Mouse (Mus musculus) heart, embryonic 15.5 days (tissue): Measurements from ENCODE around the gene Spry1. TPM values are rescaled to one million over a fixed set of nuclear protein-coding genes. Genes with fewer than 3 reads are reported as not detected.

Source experiments
- ATAC-seq: fragments of 200-750 bp; cut with Nextera tagmentation; replicated peaks from 2 replicates; pipeline ENCODE4 v1.8.0; 2017; ENCODE audit warnings: low read depth, moderate TSS enrichment; ENCODE audit not compliant: insufficient number of reproducible peaks, insufficient read depth, low FRiP score
- H3K27ac ChIP-seq: fragments of 300-500 bp; sonication (generic); 2 replicates; pipeline ENCODE4 v1.5.1; 2015; ENCODE audit warnings: mild to moderate bottlenecking, inconsistent platforms
- H3K27me3 ChIP-seq: fragments of 300-500 bp; sonication (generic); 2 replicates; pipeline ENCODE4 v1.6.1; 2015; ENCODE audit warnings: inconsistent platforms
- H3K36me3 ChIP-seq: fragments of 300-500 bp; sonication (generic); 2 replicates; pipeline ENCODE4 v1.6.1; 2015; ENCODE audit warnings: mild to moderate bottlenecking, inconsistent platforms
- H3K4me1 ChIP-seq: fragments of 300-500 bp; sonication (generic); replicated peaks from 2 replicates; pipeline ENCODE4 v1.6.1; 2015; ENCODE audit warnings: inconsistent platforms
- H3K4me2 ChIP-seq: fragments of 300-500 bp; sonication (generic); 2 replicates; pipeline ENCODE4 v1.6.1; 2015; ENCODE audit warnings: inconsistent platforms, mild to moderate bottlenecking, moderate library complexity
- H3K4me3 ChIP-seq: fragments of 300-500 bp; sonication (generic); 2 replicates; pipeline ENCODE4 v1.5.1; 2015; ENCODE audit warnings: mild to moderate bottlenecking, inconsistent platforms
- H3K9ac ChIP-seq: fragments of 300-500 bp; sonication (generic); 2 replicates; pipeline ENCODE4 v1.6.1; 2015; ENCODE audit warnings: mild to moderate bottlenecking, inconsistent platforms
- H3K9me3 ChIP-seq: fragments of 300-500 bp; sonication (generic); replicated peaks from 2 replicates; pipeline ENCODE4 v1.6.1; 2016; ENCODE audit warnings: inconsistent platforms
- WGBS: fragments of 180-500 bp; shearing (Covaris S2); methylation state at CpG from one replicate; pipeline ENCODE4 v1.1.7; 2015; ENCODE audit warnings: mixed read lengths; 5-methylcytosine and 5-hydroxymethylcytosine counted together
- polyA plus RNA-seq: library from polyadenylated mRNA; unstranded; fragments of >200 nt; fragmentation: Nextera tagmentation; extraction: Ambion mirVana; gene quantifications from 2 replicates; pipeline ENCODE4 v1.2.1, GENCODE M21; 2015

Spry1 gene
- polyA plus RNA-seq, 1 experiment from 2014 or later: 7.2 TPM

GRCm38 (mm10) chr3:37673513-37674261 is 33.9 kb downstream of the Spry1 start:
- Histone ChIP-seq H3K9me3 (no peaks in the 10 kb centered on the region; the same call in 1 of the 2 replicates), H3K4me3 (no peak overlapping the region), H3K4me2 (no peak overlapping the region), H3K4me1 (peaks cover 17% of the 10 kb centered on the region), H3K36me3 (no peaks in the 10 kb centered on the region), H3K27me3 (0 out of 2 replicates have a peak, but pooled peaks cover 2% of the 10 kb centered on the region), H3K27ac (no peak overlapping the region), H3K9ac (no peak overlapping the region)
- 65% methylated on average over 13 of the region's 13 CpGs for WGBS
- no peak for ATAC-seq

GRCm38 (mm10) chr3:37675056-37675525 is 35.3 kb downstream of the Spry1 start:
- Histone ChIP-seq H3K27me3 (0 out of 2 replicates have a peak, but pooled peaks cover 2% of the 10 kb centered on the region), H3K36me3 (no peaks in the 10 kb centered on the region), H3K27ac (no peak overlapping the region), H3K4me3 (no peak overlapping the region), H3K9me3 (no peaks in the 10 kb centered on the region), H3K9ac (no peak overlapping the region), H3K4me1 (peaks cover 17% of the 10 kb centered on the region), H3K4me2 (no peak overlapping the region)
- no peak for ATAC-seq
- WGBS: 52% methylated on average over 11 of the region's 11 CpGs

- peaks cover 17% of the 10 kb centered on the region for H3K4me1 ChIP-seq
- 75% methylated on average over 8 of the region's 8 CpGs for WGBS
These were observed 36.5 kb downstream of the Spry1 start for GRCm38 (mm10) chr3:37676291-37676690.

GRCm38 (mm10) chr3:37686219-37686618 is 46.5 kb downstream of the Spry1 start:
- Histone ChIP-seq H3K27me3 (0 out of 2 replicates have a peak, but pooled peaks cover 10% of the 10 kb centered on the region), H3K4me2 (no peak overlapping the region), H3K9me3 (no peaks in the 10 kb centered on the region), H3K4me3 (no peak overlapping the region), H3K9ac (no peak overlapping the region), H3K27ac (no peak overlapping the region), H3K36me3 (no peaks in the 10 kb centered on the region), H3K4me1 (peaks cover 15% of the 10 kb centered on the region)
- ATAC-seq: no peak
- 51% methylated on average over 7 of the region's 7 CpGs for WGBS

More at GRCm38 (mm10) chr3:37676291-37676690, 36.5 kb downstream of the Spry1 start:
- Histone ChIP-seq H3K36me3 (no peaks in the 10 kb centered on the region), H3K27ac (no peak overlapping the region), H3K9me3 (no peaks in the 10 kb centered on the region), H3K4me3 (no peak overlapping the region), H3K4me2 (no peak overlapping the region), H3K27me3 (peaks cover 9% of the 10 kb centered on the region; the same call in 1 of the 2 replicates), H3K9ac (no peak overlapping the region)
- ATAC-seq: no peak

- peak overlapping the region; percentile 46 for H3K9ac ChIP-seq
- H3K9me3 ChIP-seq: no peaks in the 10 kb centered on the region
- 0 out of 2 replicates have a peak, but pooled peaks cover 14% of the 10 kb centered on the region for H3K27me3 ChIP-seq
- peak overlapping the region; percentile 72 for H3K4me2 ChIP-seq
- peaks cover 15% of the 10 kb centered on the region for H3K4me1 ChIP-seq
- 27% methylated on average over 6 of the region's 6 CpGs for WGBS
- H3K4me3 ChIP-seq: peak overlapping the region; percentile 49
- H3K27ac ChIP-seq: peak overlapping the region; percentile 38
- no peak for ATAC-seq
- no peaks in the 10 kb centered on the region for H3K36me3 ChIP-seq
These were observed 47.0 kb downstream of the Spry1 start for GRCm38 (mm10) chr3:37686751-37687150.

- H3K9ac ChIP-seq: peak overlapping the region; percentile 46
- peak overlapping the region; percentile 49 for H3K4me3 ChIP-seq
- no peaks in the 10 kb centered on the region for H3K9me3 ChIP-seq
- 14% methylated on average over 28 of the region's 28 CpGs for WGBS
- H3K4me1 ChIP-seq: peaks cover 15% of the 10 kb centered on the region
- H3K27ac ChIP-seq: peak overlapping the region; percentile 38
- H3K27me3 ChIP-seq: 0 out of 2 replicates have a peak, but pooled peaks cover 14% of the 10 kb centered on the region
- no peak; the same call in 1 of the 2 replicates for ATAC-seq
- peak overlapping the region; percentile 72 for H3K4me2 ChIP-seq
- no peaks in the 10 kb centered on the region for H3K36me3 ChIP-seq
These were observed 47.6 kb downstream of the Spry1 start for GRCm38 (mm10) chr3:37687158-37687980.

GRCm38 (mm10) chr3:37692945-37693344 is 53.2 kb downstream of the Spry1 start:
- Histone ChIP-seq H3K27me3 (0 out of 2 replicates have a peak, but pooled peaks cover 4% of the 10 kb centered on the region), H3K9ac (no peak overlapping the region), H3K4me3 (no peak overlapping the region), H3K4me1 (peaks cover 14% of the 10 kb centered on the region), H3K36me3 (no peaks in the 10 kb centered on the region), H3K27ac (no peak overlapping the region), H3K4me2 (no peak overlapping the region), H3K9me3 (no peaks in the 10 kb centered on the region)
- WGBS: 60% methylated on average over 4 of the region's 4 CpGs
- ATAC-seq: no peak

GRCm38 (mm10) chr3:37693552-37693951 is 53.8 kb downstream of the Spry1 start:
- WGBS: 42% methylated on average over 8 of the region's 8 CpGs
- peak; percentile 58; the same call in 1 of the 2 replicates for ATAC-seq
- 0 out of 2 replicates have a peak, but pooled peaks cover 4% of the 10 kb centered on the region for H3K27me3 ChIP-seq
- H3K27ac ChIP-seq: peak overlapping the region; percentile 24
- no peaks in the 10 kb centered on the region for H3K36me3 ChIP-seq
- no peak overlapping the region for H3K9ac ChIP-seq
- H3K9me3 ChIP-seq: no peaks in the 10 kb centered on the region
- H3K4me3 ChIP-seq: no peak overlapping the region
- peaks cover 14% of the 10 kb centered on the region for H3K4me1 ChIP-seq
- no peak overlapping the region for H3K4me2 ChIP-seq

Other genes starting within 250 kb of the Spry1 start
- gene Spata5, start 220.1 kb upstream of the Spry1 start, polyA plus RNA-seq: 19.7 and 24.4 TPM in 2 replicates
- 13.4 and 13.7 TPM in 2 replicates for gene Nudt6, start 219.7 kb upstream of the Spry1 start, polyA plus RNA-seq
- gene Gm5148, start 84.5 kb downstream of the Spry1 start, polyA plus RNA-seq: 3.0 and 3.2 TPM in 2 replicates